Mouse (Mus musculus): ENCODE results near the gene Slain1. TPM values are rescaled to one million over a fixed set of nuclear protein-coding genes. Genes with fewer than 3 reads are reported as not detected.

Slain1 gene
- 14.1 TPM for polyA plus RNA-seq (2014; fragmentation: Illumina TruSeq; extraction: RNeasy Lipid Tissue Mini Kit (QIAGEN cat#74804); ENCODE audit: low read depth, low replicate concordance)

GRCm38 (mm10) chr14:103649896-103650334 is at the start of gene Slain1:
TSS of gene Slain1 (plus strand) at chr14:103650228.

Other genes starting within 250 kb of the Slain1 start
- 0.80 TPM for gene Scel, start 136.9 kb upstream of the Slain1 start, polyA plus RNA-seq (2014; fragmentation: Illumina TruSeq; extraction: RNeasy Lipid Tissue Mini Kit (QIAGEN cat#74804); ENCODE audit: low read depth, low replicate concordance)
- gene Ednrb, start 194.2 kb downstream of the Slain1 start, polyA plus RNA-seq (2014; fragmentation: Illumina TruSeq; extraction: RNeasy Lipid Tissue Mini Kit (QIAGEN cat#74804); ENCODE audit: low read depth, low replicate concordance), result 0.63 TPM